Mouse (Mus musculus) MEL (cell line): ENCODE measurements around the gene Pde1b.

ENCODE experiments used
- CHD1 ChIP-seq: IDR thresholded peaks from 2 replicates; pipeline ENCODE4 v1.6.1; 2012; ENCODE audit warnings: low read depth, mild to moderate bottlenecking, inconsistent platforms, low read length, improper control_type of control experiment
- CTCF ChIP-seq, 3 experiments: IDR thresholded peaks in 2 of 3; conservative IDR thresholded peaks in 1 of 3; 2 replicates each; pipeline ENCODE4 v1.5.1; 2011 to 2012; ENCODE audit warnings: low read length in 3 of 3, low read depth in 2 of 3, mild to moderate bottlenecking in 2 of 3, improper control_type of control experiment in 1 of 3, inconsistent platforms in 1 of 3, mixed read lengths in 1 of 3, moderate library complexity in 1 of 3; ENCODE audit not compliant: control insufficient read depth in 1 of 3, insufficient read depth in 1 of 3, poor library complexity in 1 of 3, severe bottlenecking in 1 of 3
- GABPA ChIP-seq: IDR thresholded peaks from 2 replicates; pipeline ENCODE4 v1.6.1; 2012; ENCODE audit warnings: low read depth, mild to moderate bottlenecking, inconsistent platforms, low read length, improper control_type of control experiment, moderate library complexity
- GATA1 ChIP-seq: IDR thresholded peaks from 2 replicates; pipeline ENCODE4 v1.6.1; 2011; ENCODE audit warnings: low read depth, low read length, improper control_type of control experiment
- POLR2A ChIP-seq, 2 experiments: IDR thresholded peaks; 2 replicates each; pipeline ENCODE4 v1.6.1; 2011 to 2012; ENCODE audit warnings: low read length in 2 of 2, mild to moderate bottlenecking in 2 of 2, control low read depth in 1 of 2, improper control_type of control experiment in 1 of 2, low read depth in 1 of 2, moderate library complexity in 1 of 2; ENCODE audit not compliant: control insufficient read depth in 1 of 2, insufficient read depth in 1 of 2, poor library complexity in 1 of 2
- POLR2AphosphoS5 ChIP-seq: IDR thresholded peaks from 2 replicates; pipeline ENCODE4 v1.6.1; 2012; ENCODE audit warnings: low read depth, borderline replicate concordance, mild to moderate bottlenecking, inconsistent platforms, low read length, moderate library complexity, mixed read lengths
- USF1 ChIP-seq: IDR thresholded peaks from 2 replicates; pipeline ENCODE4 v1.6.1; 2014; ENCODE audit warnings: low read depth, mild to moderate bottlenecking, inconsistent platforms, low read length, improper control_type of control experiment, moderate library complexity

GRCm38 (mm10) chr15:103539259-103539658 is 36.4 kb downstream of the Pde1b start:
- no peak for TF ChIP-seq POLR2A (IDR thresholded peaks at IDR 0.05; ENCODE audit: control insufficient read depth in 1 of 2, insufficient read depth in 1 of 2, low read depth in 1 of 2, low read length in 2 of 2, poor library complexity in 1 of 2)
- TF ChIP-seq USF1 = no peak
- no peak for TF ChIP-seq CHD1
- no peak for TF ChIP-seq CTCF (IDR thresholded peaks at IDR 0.05 in 2 of 3, conservative IDR thresholded peaks at IDR 0.05 in 1 of 3; ENCODE audit: control insufficient read depth in 1 of 3, insufficient read depth in 1 of 3, low read depth in 2 of 3, low read length in 3 of 3, poor library complexity in 1 of 3, severe bottlenecking in 1 of 3)
- no peak for TF ChIP-seq POLR2AphosphoS5
- TF ChIP-seq GATA1 = no peak
- no peak for TF ChIP-seq GABPA
